Mouse (Mus musculus): Measurements from ENCODE around the gene Dscam. TPM values are rescaled to one million over a fixed set of nuclear protein-coding genes. Genes with fewer than 3 reads are reported as not detected.

Gene Dscam
- total RNA-seq, 4 experiments from 2014 or later = 32.6 to 39.6 (median 34.8) TPM

GRCm38 (mm10) chr16:97018304-97018703 is 152.2 kb downstream of the Dscam start:
- DNase-seq (ENCODE audit: low spot score in 2 of 2) = no peak

- no peak for DNase-seq (ENCODE audit: low spot score in 2 of 2)
These were observed 153.3 kb downstream of the Dscam start for GRCm38 (mm10) chr16:97017171-97017738.

GRCm38 (mm10) chr16:97016244-97016850 is 154.2 kb downstream of the Dscam start:
- no peak for DNase-seq (ENCODE audit: low spot score in 2 of 2)

GRCm38 (mm10) chr16:97014343-97014742 is 156.2 kb downstream of the Dscam start:
- no peak for DNase-seq (ENCODE audit: low spot score in 2 of 2)

- peak; percentile 22 to 33 for DNase-seq (ENCODE audit: low spot score in 2 of 2)
These were observed 161.2 kb downstream of the Dscam start for GRCm38 (mm10) chr16:97009116-97010055.

GRCm38 (mm10) chr16:97007892-97008527 is 162.5 kb downstream of the Dscam start:
- DNase-seq (ENCODE audit: low spot score in 2 of 2) = peak in 1 of 2 experiments; percentile 35

GRCm38 (mm10) chr16:97006854-97007182 is 163.7 kb downstream of the Dscam start:
- DNase-seq (ENCODE audit: low spot score in 2 of 2) = no peak

- no peak for DNase-seq (ENCODE audit: low spot score in 2 of 2)
These were observed 164.3 kb downstream of the Dscam start for GRCm38 (mm10) chr16:97006041-97006853.

GRCm38 (mm10) chr16:97003965-97004364 is 166.6 kb downstream of the Dscam start:
- no peak for DNase-seq (ENCODE audit: low spot score in 2 of 2)

- DNase-seq (ENCODE audit: low spot score in 2 of 2) = no peak
These were observed 167.7 kb downstream of the Dscam start for GRCm38 (mm10) chr16:97002837-97003236.

GRCm38 (mm10) chr16:97002189-97002588 is 168.4 kb downstream of the Dscam start:
- peak; percentile 84 for DNase-seq (ENCODE audit: low spot score in 2 of 2)

GRCm38 (mm10) chr16:96996854-96997253 is 173.7 kb downstream of the Dscam start:
- DNase-seq (ENCODE audit: low spot score in 2 of 2) = peak; percentile 64 to 80

GRCm38 (mm10) chr16:96995858-96996257 is 174.7 kb downstream of the Dscam start:
- no peak for DNase-seq (ENCODE audit: low spot score in 2 of 2)

- DNase-seq (ENCODE audit: low spot score in 2 of 2) = no peak
These were observed 183.2 kb downstream of the Dscam start for GRCm38 (mm10) chr16:96987396-96987795.

GRCm38 (mm10) chr16:96973300-96973699 is 197.3 kb downstream of the Dscam start:
- no peak for DNase-seq (ENCODE audit: low spot score in 2 of 2)

GRCm38 (mm10) chr16:96971768-96972167 is 198.8 kb downstream of the Dscam start:
- no peak for DNase-seq (ENCODE audit: low spot score in 2 of 2)

GRCm38 (mm10) chr16:96970412-96970811 is 200.1 kb downstream of the Dscam start:
- DNase-seq (ENCODE audit: low spot score in 2 of 2) = no peak

GRCm38 (mm10) chr16:96969643-96970042 is 200.9 kb downstream of the Dscam start:
- DNase-seq (ENCODE audit: low spot score in 2 of 2) = no peak

GRCm38 (mm10) chr16:96968885-96969480 is 201.6 kb downstream of the Dscam start:
- no peak for DNase-seq (ENCODE audit: low spot score in 2 of 2)

GRCm38 (mm10) chr16:96959695-96960094 is 210.9 kb downstream of the Dscam start:
- DNase-seq (ENCODE audit: low spot score in 2 of 2) = no peak
